Mouse (Mus musculus) midbrain, embryonic 11.5 days (tissue): ENCODE data around the gene Olfr1034. TPM values are rescaled to one million over a fixed set of nuclear protein-coding genes. Genes with fewer than 3 reads are reported as not detected.
"Not testable (repeated sequence)": the region's sequence is repeated elsewhere in the genome, so short reads cannot be mapped to it uniquely, and the experiment has no call there.

Source experiments
- ATAC-seq: fragments of 200-750 bp; cut with Nextera tagmentation; 2 replicates; pipeline ENCODE4 v1.8.0; 2017; ENCODE audit warnings: moderate TSS enrichment, moderate library complexity; ENCODE audit not compliant: low FRiP score
- DNase-seq: peaks from one replicate; pipeline ENCODE4 v3.0.0; 2015; ENCODE audit warnings: low spot score; ENCODE audit errors: missing footprints
- H3K27ac ChIP-seq: fragments of 300-500 bp; sonication (generic); 2 replicates; pipeline ENCODE4 v1.5.1; 2014; ENCODE audit warnings: low read depth, low read length
- H3K27me3 ChIP-seq: fragments of 300-500 bp; sonication (generic); 2 replicates; pipeline ENCODE4 v1.6.1; 2014; ENCODE audit warnings: mild to moderate bottlenecking, low read length, moderate library complexity, mixed read lengths; ENCODE audit not compliant: control insufficient read depth, insufficient read depth
- H3K36me3 ChIP-seq: fragments of 300-500 bp; sonication (generic); 2 replicates; pipeline ENCODE4 v1.6.1; 2014; ENCODE audit warnings: mild to moderate bottlenecking, low read length, moderate library complexity, mixed read lengths; ENCODE audit not compliant: control insufficient read depth, insufficient read depth
- H3K4me1 ChIP-seq: fragments of 300-500 bp; sonication (generic); 2 replicates; pipeline ENCODE4 v1.6.1; 2014; ENCODE audit warnings: low read length; ENCODE audit not compliant: control insufficient read depth, insufficient read depth
- H3K4me2 ChIP-seq: fragments of 300-500 bp; sonication (generic); 2 replicates; pipeline ENCODE4 v1.6.1; 2014; ENCODE audit warnings: mild to moderate bottlenecking, moderate library complexity
- H3K4me3 ChIP-seq: fragments of 300-500 bp; sonication (generic); 2 replicates; pipeline ENCODE4 v1.5.1; 2014; ENCODE audit warnings: low read depth, low read length
- H3K9ac ChIP-seq: fragments of 300-500 bp; sonication (generic); 2 replicates; pipeline ENCODE4 v1.6.1; 2014; ENCODE audit warnings: low read length
- H3K9me3 ChIP-seq: fragments of 300-500 bp; sonication (generic); 2 replicates; pipeline ENCODE4 v1.6.1; 2016; ENCODE audit warnings: low read length; ENCODE audit not compliant: control insufficient read depth
- WGBS: fragments of 180-500 bp; shearing (Covaris S2); extraction: QIAGEN DNeasy Blood & Tissue Kit; methylation state at CpG from one replicate; pipeline ENCODE4 v1.1.7; 2014; 5-methylcytosine and 5-hydroxymethylcytosine counted together
- polyA plus RNA-seq: library from polyadenylated mRNA; unstranded; fragments of >200 nt; fragmentation: Nextera tagmentation; extraction: Ambion mirVana; gene quantifications from 2 replicates; pipeline ENCODE4 v1.2.1, GENCODE M21; 2014

Gene Olfr1034
- not detected in 2 replicates for polyA plus RNA-seq

- H3K4me2 ChIP-seq = no peak within 1 kb of the TSS
- no peak for DNase-seq
- H3K4me3 ChIP-seq = no peak within 1 kb of the TSS
- H3K27me3 ChIP-seq = no peaks in the 10 kb centered on the region
- no peak within 1 kb of the TSS for H3K27ac ChIP-seq
- H3K4me1 ChIP-seq = no peaks in the 10 kb centered on the region
- H3K9ac ChIP-seq = no peak within 1 kb of the TSS
- H3K36me3 ChIP-seq = no peaks in the 10 kb centered on the region
- H3K9me3 ChIP-seq = no peaks in the 10 kb centered on the region
- no peak for ATAC-seq
Measured at GRCm38 (mm10) chr2:86045561-86045960, at the start of gene Olfr1034. Gene Olfr1034, plus strand, starts transcription at chr2:86045861.

- WGBS = 83% methylated on average over 7 of the region's 7 CpGs
Measured at GRCm38 (mm10) chr2:86005240-86005639, 40.4 kb upstream of the Olfr1034 start, which contains the start of gene Olfr1032. Gene Olfr1032, plus strand, starts transcription at chr2:86005540.

GRCm38 (mm10) chr2:86020406-86020805 lies 25.3 kb upstream of the Olfr1034 start, which contains the start of gene Olfr1033:
Gene Olfr1033, plus strand, starts transcription at chr2:86020633.
- H3K4me3 ChIP-seq = peak within 1 kb of the TSS; percentile 18; the same call in 1 of the 2 replicates
- peak; percentile 87 for DNase-seq
- not testable (repeated sequence) for ATAC-seq, H3K9ac ChIP-seq, H3K9me3 ChIP-seq, H3K36me3 ChIP-seq, H3K27me3 ChIP-seq, H3K4me1 ChIP-seq, H3K27ac ChIP-seq
- H3K4me2 ChIP-seq = peak within 1 kb of the TSS; percentile 37; the same call in 1 of the 2 replicates
- WGBS = 6% methylated on average over 10 of the region's 11 CpGs

More at GRCm38 (mm10) chr2:86005240-86005639, 40.4 kb upstream of the Olfr1034 start, which contains the start of gene Olfr1032:
- no peaks in the 10 kb centered on the region for H3K36me3 ChIP-seq
- H3K4me3 ChIP-seq = no peak within 1 kb of the TSS
- H3K4me1 ChIP-seq = no peaks in the 10 kb centered on the region
- no peak within 1 kb of the TSS for H3K9ac ChIP-seq
- no peaks in the 10 kb centered on the region for H3K27me3 ChIP-seq
- DNase-seq = no peak
- H3K4me2 ChIP-seq = no peak within 1 kb of the TSS
- no peak for ATAC-seq
- H3K9me3 ChIP-seq = no peaks in the 10 kb centered on the region
- no peak within 1 kb of the TSS for H3K27ac ChIP-seq

DNA sequence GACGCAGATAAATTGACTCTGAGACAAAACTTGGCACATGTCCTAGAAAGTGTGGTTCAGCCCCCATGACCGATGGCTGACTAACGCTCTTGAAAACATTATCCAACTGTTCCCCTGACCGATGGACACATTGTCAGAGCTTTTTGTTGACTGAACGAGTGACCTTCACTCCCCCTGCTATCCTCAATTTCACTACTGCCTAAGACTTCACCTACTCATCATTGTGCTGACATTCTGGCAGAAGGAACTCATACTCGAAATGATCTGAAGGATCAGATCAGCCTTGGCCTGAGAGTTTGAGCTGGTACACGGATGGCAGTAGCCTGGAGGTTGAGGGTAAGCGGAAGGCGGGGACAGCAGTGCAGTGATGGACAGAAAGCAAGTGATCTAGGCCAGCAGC lies 24.1 kb upstream of the Olfr1034 start:
- H3K36me3 ChIP-seq, H3K9ac ChIP-seq, H3K27me3 ChIP-seq, H3K9me3 ChIP-seq, DNase-seq, H3K4me1 ChIP-seq, H3K4me3 ChIP-seq, ATAC-seq, H3K4me2 ChIP-seq, H3K27ac ChIP-seq: not testable (repeated sequence)
- 80% methylated on average over 3 of the region's 9 CpGs for WGBS

DNA sequence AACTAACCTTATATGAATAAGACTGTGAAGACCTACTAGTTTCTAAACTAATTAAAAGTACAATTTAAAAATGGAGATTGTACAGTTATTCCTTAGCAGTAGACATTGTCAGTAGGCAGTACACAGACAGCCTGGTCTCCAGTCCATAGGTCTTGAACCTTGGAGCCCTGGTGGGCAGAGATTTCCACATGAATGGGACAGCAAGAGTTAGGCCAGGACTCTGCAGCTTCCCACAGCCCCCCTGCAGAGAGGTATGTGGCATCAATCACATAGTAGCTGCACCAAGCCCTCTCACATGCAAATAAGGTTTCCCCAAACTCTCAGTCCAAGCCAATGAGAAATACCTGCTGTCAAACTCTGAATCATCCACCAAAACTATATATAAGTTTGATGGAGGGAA lies 5.1 kb downstream of the Olfr1034 start:
- H3K9me3 ChIP-seq, H3K9ac ChIP-seq, H3K4me2 ChIP-seq, H3K27ac ChIP-seq, H3K27me3 ChIP-seq, DNase-seq, H3K4me1 ChIP-seq, H3K4me3 ChIP-seq, H3K36me3 ChIP-seq: not testable (repeated sequence)
- ATAC-seq = 0 out of 2 replicates have a peak, but pooled peaks have one; percentile 30

- not testable (repeated sequence) for DNase-seq, H3K36me3 ChIP-seq, ATAC-seq, H3K4me1 ChIP-seq, H3K4me2 ChIP-seq, H3K4me3 ChIP-seq, H3K27ac ChIP-seq, H3K9ac ChIP-seq, H3K9me3 ChIP-seq, H3K27me3 ChIP-seq
- 93% methylated on average over 2 of the region's 2 CpGs for WGBS
Measured at GRCm38 (mm10) chr2:86063766-86064165, 18.1 kb downstream of the Olfr1034 start.

GRCm38 (mm10) chr2:86070189-86070588 lies 24.5 kb downstream of the Olfr1034 start:
- Histone ChIP-seq H3K4me2 (no peak overlapping the region), H3K4me1 (no peaks in the 10 kb centered on the region), H3K27ac (no peak overlapping the region), H3K36me3 (no peaks in the 10 kb centered on the region), H3K4me3 (no peak overlapping the region), H3K27me3 (no peaks in the 10 kb centered on the region), H3K9ac (no peak overlapping the region), H3K9me3 (no peaks in the 10 kb centered on the region)
- 96% methylated on average over 8 of the region's 8 CpGs for WGBS
- no peak for ATAC-seq
- DNase-seq = no peak

GRCm38 (mm10) chr2:86073692-86074091 lies 28.0 kb downstream of the Olfr1034 start, which contains the start of gene Olfr1036:
Gene Olfr1036, plus strand, starts transcription at chr2:86073992.
- not testable (repeated sequence) for H3K4me1 ChIP-seq, DNase-seq, H3K27me3 ChIP-seq, H3K4me3 ChIP-seq, ATAC-seq, H3K9ac ChIP-seq, H3K4me2 ChIP-seq, H3K27ac ChIP-seq, H3K9me3 ChIP-seq, H3K36me3 ChIP-seq

DNA sequence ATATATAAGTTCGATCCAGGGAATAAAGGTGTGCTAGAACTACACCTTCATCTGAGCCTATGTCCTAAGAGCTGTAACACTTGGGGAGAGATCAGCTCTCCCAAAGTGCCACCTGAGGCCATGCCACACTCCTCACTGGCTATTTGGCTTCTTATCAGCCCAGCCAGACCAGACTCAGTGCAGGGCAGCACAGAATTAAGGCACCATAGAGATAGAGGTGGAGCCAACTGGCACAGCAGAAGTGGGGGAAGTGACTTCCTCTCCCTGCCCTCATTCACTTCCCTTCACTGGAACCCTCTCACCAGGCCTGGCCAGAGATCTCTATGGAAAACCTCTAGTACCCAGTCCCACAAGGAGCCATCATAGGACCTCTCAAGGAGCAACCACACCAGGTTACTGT lies 34.8 kb downstream of the Olfr1034 start:
- H3K9me3 ChIP-seq, H3K27me3 ChIP-seq, DNase-seq, H3K36me3 ChIP-seq, H3K9ac ChIP-seq, H3K4me2 ChIP-seq, H3K4me3 ChIP-seq, H3K4me1 ChIP-seq, H3K27ac ChIP-seq, ATAC-seq: not testable (repeated sequence)
- 82% methylated on average over 1 of the region's 1 CpGs for WGBS
